Mouse (Mus musculus) hindbrain, embryonic 10.5 days (tissue): ENCODE measurements around the gene Lin9. TPM values are rescaled to one million over a fixed set of nuclear protein-coding genes. Genes with fewer than 3 reads are reported as not detected.

Source experiments
- DNase-seq: peaks from one replicate; pipeline ENCODE4 v3.0.0-alpha.2; 2017; ENCODE audit warnings: low spot score
- H3K27ac ChIP-seq: fragments of 300-500 bp; sonication (generic); 2 replicates; pipeline ENCODE4 v1.5.1; 2016; ENCODE audit warnings: mild to moderate bottlenecking, moderate library complexity
- H3K27me3 ChIP-seq: fragments of 300-500 bp; sonication (generic); 2 replicates; pipeline ENCODE4 v1.6.1; 2016; ENCODE audit warnings: mild to moderate bottlenecking; ENCODE audit not compliant: poor library complexity, insufficient read depth, severe bottlenecking
- H3K36me3 ChIP-seq: fragments of 300-500 bp; sonication (generic); 2 replicates; pipeline ENCODE4 v1.6.1; 2016; ENCODE audit warnings: mild to moderate bottlenecking, moderate library complexity
- H3K4me1 ChIP-seq: fragments of 300-500 bp; sonication (generic); replicated peaks from 2 replicates; pipeline ENCODE4 v1.6.1; 2016; ENCODE audit warnings: mild to moderate bottlenecking
- H3K4me3 ChIP-seq: fragments of 300-500 bp; sonication (generic); 2 replicates; pipeline ENCODE4 v1.5.1; 2016; ENCODE audit warnings: mild to moderate bottlenecking, moderate library complexity
- H3K9me3 ChIP-seq: fragments of 300-500 bp; sonication (generic); 2 replicates; pipeline ENCODE4 v1.6.1; 2016; ENCODE audit warnings: mild to moderate bottlenecking, moderate library complexity
- WGBS: fragments of 180-500 bp; shearing (Covaris S2); methylation state at CpG from one replicate; pipeline ENCODE4 v1.1.7; 2016; 5-methylcytosine and 5-hydroxymethylcytosine counted together
- polyA plus RNA-seq: library from polyadenylated mRNA; unstranded; fragments of >200 nt; fragmentation: Nextera tagmentation; extraction: Ambion mirVana; gene quantifications from 2 replicates; pipeline ENCODE4 v1.2.1, GENCODE M21; 2016

Lin9 gene
- polyA plus RNA-seq, 1 experiment from 2014 or later: 20.5 TPM

DNA sequence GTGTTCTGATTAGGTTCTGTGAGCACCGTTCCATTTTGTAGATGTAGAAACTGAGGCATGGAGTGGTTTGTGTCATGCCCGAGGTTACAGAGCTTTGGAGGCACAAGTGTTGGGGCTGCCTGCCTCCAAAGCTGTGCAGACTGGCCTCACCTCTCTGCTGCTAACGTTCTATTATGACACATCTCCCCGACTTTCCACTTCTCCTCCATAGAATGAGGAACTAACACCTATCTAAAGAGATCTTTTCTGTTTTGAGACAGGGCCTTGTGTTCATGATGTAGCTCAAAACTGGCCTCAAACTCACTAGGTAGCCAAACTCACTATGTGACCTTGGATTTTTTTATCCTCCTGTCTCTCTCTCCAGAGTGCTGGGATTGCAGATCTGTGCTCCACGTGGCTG is 77.8 kb downstream of the Lin9 start:
- Histone ChIP-seq H3K9me3 (no peaks in the 10 kb centered on the region), H3K36me3 (no peaks in the 10 kb centered on the region), H3K4me3 (no peak overlapping the region), H3K27me3 (no peaks in the 10 kb centered on the region), H3K27ac (no peak overlapping the region), H3K4me1 (no peaks in the 10 kb centered on the region)
- no peak for DNase-seq
- 78% methylated on average over 5 of the region's 5 CpGs for WGBS

DNA sequence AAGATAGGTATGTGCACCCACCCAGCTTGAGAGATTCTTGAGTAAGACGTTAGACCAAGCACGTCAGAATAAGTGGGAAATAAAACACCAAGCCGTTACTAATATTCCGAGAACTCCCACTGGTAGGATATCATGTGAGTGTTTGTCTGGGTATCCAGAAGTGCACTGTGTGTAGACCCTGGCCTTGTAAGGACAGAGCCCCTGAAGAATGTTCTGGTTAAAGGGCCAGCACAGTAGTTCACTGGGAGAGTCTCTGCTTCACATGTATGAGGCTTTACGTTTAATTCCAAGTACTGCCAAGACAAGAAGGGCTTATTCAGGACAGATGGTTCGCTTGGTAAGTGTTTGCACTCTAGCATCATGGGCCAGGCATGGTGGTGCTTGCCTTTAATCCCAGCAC is 78.5 kb downstream of the Lin9 start:
- DNase-seq: no peak
- Histone ChIP-seq H3K9me3 (no peaks in the 10 kb centered on the region), H3K36me3 (no peaks in the 10 kb centered on the region), H3K4me3 (no peak overlapping the region), H3K27ac (no peak overlapping the region), H3K4me1 (no peaks in the 10 kb centered on the region), H3K27me3 (no peaks in the 10 kb centered on the region)
- WGBS: 87% methylated on average over 6 of the region's 6 CpGs

GRCm38 (mm10) chr1:180719951-180720689 is 79.2 kb downstream of the Lin9 start:
- Histone ChIP-seq H3K4me1 (peaks cover 5% of the 10 kb centered on the region), H3K9me3 (no peaks in the 10 kb centered on the region), H3K4me3 (no peak overlapping the region), H3K27ac (no peak overlapping the region), H3K36me3 (no peaks in the 10 kb centered on the region), H3K27me3 (no peaks in the 10 kb centered on the region)
- WGBS: 48% methylated on average over 5 of the region's 5 CpGs
- DNase-seq: peak; percentile 87

GRCm38 (mm10) chr1:180722608-180723007 is 81.7 kb downstream of the Lin9 start:
- 44% methylated on average over 1 of the region's 1 CpGs for WGBS
- no peak for DNase-seq
- Histone ChIP-seq H3K4me1 (peaks cover 21% of the 10 kb centered on the region), H3K4me3 (no peak overlapping the region), H3K27ac (no peak overlapping the region), H3K9me3 (no peaks in the 10 kb centered on the region), H3K36me3 (no peaks in the 10 kb centered on the region), H3K27me3 (no peaks in the 10 kb centered on the region)

DNA sequence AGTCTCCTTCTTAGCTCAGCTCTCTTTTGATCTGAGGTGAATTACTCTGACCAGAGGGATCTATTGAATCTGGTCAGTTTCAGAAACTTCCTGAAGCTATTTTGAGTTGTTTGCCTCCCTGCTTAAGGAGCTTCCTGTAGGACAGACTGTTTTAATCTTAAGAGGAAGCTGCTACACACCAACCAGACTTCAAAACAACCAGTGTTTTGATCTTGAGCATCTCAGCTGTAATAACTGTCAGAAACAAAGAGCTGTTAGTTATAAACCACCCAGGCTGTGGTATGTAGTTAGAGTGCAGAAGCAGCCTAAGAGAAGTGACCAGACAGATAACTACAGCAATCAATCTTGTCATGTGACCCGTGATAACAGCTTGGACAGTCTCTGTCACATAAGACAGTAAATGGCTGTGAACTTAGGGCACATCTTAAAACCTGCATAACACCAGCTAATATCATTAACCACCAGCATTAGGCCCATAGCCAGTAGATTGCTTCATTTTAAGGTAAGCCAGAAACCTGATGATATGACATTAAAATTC is 82.8 kb downstream of the Lin9 start:
- Histone ChIP-seq H3K4me3 (no peak overlapping the region), H3K4me1 (peaks cover 29% of the 10 kb centered on the region), H3K27me3 (no peaks in the 10 kb centered on the region), H3K27ac (no peak overlapping the region), H3K9me3 (no peaks in the 10 kb centered on the region), H3K36me3 (no peaks in the 10 kb centered on the region)
- DNase-seq: no peak
- 71% methylated on average over 1 of the region's 1 CpGs for WGBS

GRCm38 (mm10) chr1:180725704-180726179 is 84.8 kb downstream of the Lin9 start, which contains the start of gene Acbd3:
Gene Acbd3 (plus strand): TSS chr1:180726043.
- Histone ChIP-seq H3K27ac (peak within 1 kb of the TSS; percentile 98), H3K4me1 (peaks cover 29% of the 10 kb centered on the region), H3K36me3 (no peaks in the 10 kb centered on the region), H3K4me3 (peak within 1 kb of the TSS; percentile 96), H3K27me3 (no peaks in the 10 kb centered on the region), H3K9me3 (no peaks in the 10 kb centered on the region)
- DNase-seq: peak; percentile 94
- WGBS: under 1% methylated on average over 52 of the region's 52 CpGs

DNA sequence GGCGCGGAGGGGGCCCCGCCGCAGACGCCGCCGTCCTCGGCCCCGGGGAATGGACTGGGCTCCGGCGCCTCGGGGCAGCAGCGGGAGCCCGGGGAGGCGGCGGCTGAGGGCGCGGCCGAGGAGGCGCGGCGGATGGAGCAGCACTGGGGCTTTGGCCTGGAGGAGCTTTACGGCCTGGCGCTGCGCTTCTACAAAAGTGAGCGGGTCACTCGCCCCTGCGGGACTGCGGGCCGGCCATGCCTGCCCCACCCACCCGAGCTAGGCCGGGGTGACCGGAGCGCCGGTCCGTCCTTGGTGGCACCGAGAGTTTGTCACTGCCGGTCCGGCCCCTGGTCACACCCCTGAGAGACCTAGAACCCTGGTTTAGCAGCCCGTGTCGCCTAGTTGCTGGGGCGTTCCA is 85.2 kb downstream of the Lin9 start:
- H3K27me3 ChIP-seq: no peaks in the 10 kb centered on the region
- H3K4me3 ChIP-seq: peak overlapping the region; percentile 96
- peaks cover 29% of the 10 kb centered on the region for H3K4me1 ChIP-seq
- DNase-seq: no peak
- WGBS: under 1% methylated on average over 42 of the region's 42 CpGs
- H3K27ac ChIP-seq: peak overlapping the region; percentile 98
- H3K36me3 ChIP-seq: no peaks in the 10 kb centered on the region
- no peaks in the 10 kb centered on the region for H3K9me3 ChIP-seq

GRCm38 (mm10) chr1:180729231-180729630 is 88.3 kb downstream of the Lin9 start:
- H3K27ac ChIP-seq: no peak overlapping the region
- no peaks in the 10 kb centered on the region for H3K9me3 ChIP-seq
- no peak for DNase-seq
- peaks cover 14% of the 10 kb centered on the region for H3K36me3 ChIP-seq
- peaks cover 29% of the 10 kb centered on the region for H3K4me1 ChIP-seq
- no peaks in the 10 kb centered on the region for H3K27me3 ChIP-seq
- 95% methylated on average over 3 of the region's 3 CpGs for WGBS
- no peak overlapping the region for H3K4me3 ChIP-seq

Other genes starting within 250 kb of the Lin9 start
- gene Stum, start 157.6 kb upstream of the Lin9 start, polyA plus RNA-seq: 3.1 and 8.2 TPM in 2 replicates
- gene Parp1, start 72.2 kb upstream of the Lin9 start, polyA plus RNA-seq: 232 and 299 TPM in 2 replicates
- gene Mixl1, start 55.9 kb downstream of the Lin9 start, polyA plus RNA-seq: 0.14 TPM in 1 of 2 replicates, not detected in the other
- 15.1 and 16.5 TPM in 2 replicates for gene Acbd3, start 84.9 kb downstream of the Lin9 start, polyA plus RNA-seq
- 2,706 and 3,181 TPM in 2 replicates for gene H3f3a, start 172.8 kb downstream of the Lin9 start, polyA plus RNA-seq
- 33.8 and 40.1 TPM in 2 replicates for gene Sde2, start 210.0 kb downstream of the Lin9 start, polyA plus RNA-seq